15 mouse cellular contexts compared by ENCODE assay signal in genomic region chr2:29572811-29573427, GRCm38 (mm10). TPM values are rescaled to one million over a fixed set of nuclear protein-coding genes. Genes with fewer than 3 reads are reported as not detected.
DNase-seq lines count a peak whose midpoint lies in the region; ATAC-seq lines count a peak whose summit lies in the region.
"Had no signal": no experiment of that assay in that cellular context is flagged by ENCODE, and none has a peak within 500 bp of the region (broad histone marks: within the 10 kb centered on the region; RNA-seq: fewer than 3 reads in every experiment).

No protein-coding gene starts in this region.

- peak; percentile 13 for DNase-seq in gastrocnemius, postnatal 25 days
- DNase-seq in gastrocnemius, postnatal 36 days = no peak
- DNase-seq in midbrain, embryonic 11.5 days (ENCODE audit: low spot score, missing footprints) = peak; percentile 84
- peak; percentile 39 for DNase-seq in embryo, embryonic 11 days
- DNase-seq in skeletal muscle tissue, adult 2 months (ENCODE audit: low read depth, low spot score) = peak; percentile 6
- no peak for DNase-seq in frontal cortex, postnatal 36 days (ENCODE audit: low spot score in 2 of 2)
- DNase-seq: cerebellum, adult 9-10 months had no signal

- H3K27ac ChIP-seq in midbrain, embryonic 11.5 days (ENCODE audit: low read depth, low read length) = peak overlapping the region; percentile 56
- H3K27ac ChIP-seq in midbrain, embryonic 15.5 days = no peak overlapping the region
- H3K27ac ChIP-seq: heart, embryonic 10.5 days; limb, embryonic 15.5 days; macrophage; stomach, embryonic 15.5 days had no signal

- 41% methylated on average over 5 of the region's 5 CpGs for WGBS in midbrain, embryonic 11.5 days
- 29% methylated on average over 5 of the region's 5 CpGs for WGBS in midbrain, embryonic 15.5 days

- H3K27me3 ChIP-seq in midbrain, embryonic 11.5 days (ENCODE audit: control insufficient read depth, insufficient read depth, low read length) = no peaks in the 10 kb centered on the region
- H3K27me3 ChIP-seq in midbrain, embryonic 15.5 days (replicated peaks) = no peaks in the 10 kb centered on the region

- H3K36me3 ChIP-seq in midbrain, embryonic 11.5 days (ENCODE audit: control insufficient read depth, insufficient read depth, low read length) = no peaks in the 10 kb centered on the region
- H3K36me3 ChIP-seq in midbrain, embryonic 15.5 days (replicated peaks) = no peaks in the 10 kb centered on the region
- H3K36me3 ChIP-seq: heart, embryonic 10.5 days; limb, embryonic 15.5 days; stomach, embryonic 15.5 days had no signal

- H3K4me1 ChIP-seq in midbrain, embryonic 11.5 days (ENCODE audit: control insufficient read depth, insufficient read depth, low read length) = peaks cover 32% of the 10 kb centered on the region
- H3K4me1 ChIP-seq in midbrain, embryonic 15.5 days = peaks cover 41% of the 10 kb centered on the region
- H3K4me1 ChIP-seq: limb, embryonic 15.5 days; stomach, embryonic 15.5 days had no signal

- ATAC-seq in midbrain, embryonic 11.5 days (ENCODE audit: low FRiP score) = no peak
- ATAC-seq in midbrain, embryonic 15.5 days (replicated peaks) = no peak
- ATAC-seq: forebrain, embryonic 14.5 days; liver, postnatal 0 days; Patski had no signal

- H3K4me3 ChIP-seq in midbrain, embryonic 11.5 days (ENCODE audit: low read depth, low read length) = no peak overlapping the region
- no peak overlapping the region for H3K4me3 ChIP-seq in midbrain, embryonic 15.5 days
- H3K4me3 ChIP-seq: heart, embryonic 10.5 days; limb, embryonic 15.5 days; stomach, embryonic 15.5 days had no signal

- H3K9me3 ChIP-seq in midbrain, embryonic 11.5 days (ENCODE audit: control insufficient read depth, low read length) = no peaks in the 10 kb centered on the region
- H3K9me3 ChIP-seq in midbrain, embryonic 15.5 days = no peaks in the 10 kb centered on the region
- H3K9me3 ChIP-seq: heart, embryonic 10.5 days; limb, embryonic 15.5 days; stomach, embryonic 15.5 days had no signal

- 0 out of 2 replicates have a peak overlapping the region, but pooled peaks have one; percentile 2 for H3K4me2 ChIP-seq in midbrain, embryonic 11.5 days
- H3K4me2 ChIP-seq in midbrain, embryonic 15.5 days = no peak overlapping the region
- H3K4me2 ChIP-seq: limb, embryonic 15.5 days; stomach, embryonic 15.5 days had no signal

- intact Hi-C loops in gastrocnemius, postnatal 36 days (cut with DNase I) = no loop called here

- H3K9ac ChIP-seq in midbrain, embryonic 11.5 days (ENCODE audit: low read length) = no peak overlapping the region; the same call in 1 of the 2 replicates
- H3K9ac ChIP-seq in midbrain, embryonic 15.5 days = no peak overlapping the region
- H3K9ac ChIP-seq: limb, embryonic 15.5 days; liver, postnatal 0 days; stomach, embryonic 15.5 days had no signal

RNA-seq across cellular contexts. Expression of gene Rapgef1, which starts 46.6 kb away (rescaled TPM):
- 100 to 1,000 TPM; 102 to 112 TPM for total RNA-seq in gastrocnemius, postnatal 25 days (2021)
- 100 to 1,000 TPM; 102 to 117 TPM for total RNA-seq in gastrocnemius, postnatal 36 days (2021)
- 12.4 and 15.6 TPM in 2 replicates for polyA plus RNA-seq in midbrain, embryonic 11.5 days (2014; fragmentation: Nextera tagmentation; extraction: Ambion mirVana)
- 24.2 and 25.6 TPM in 2 replicates for polyA plus RNA-seq in midbrain, embryonic 15.5 days (2015; fragmentation: Nextera tagmentation; extraction: Ambion mirVana)

Comparison
In these comparisons a context has a peak if more than half of its experiments do, and no peak if none do; other contexts are left out.
1. DNase-seq: peak in gastrocnemius, postnatal 25 days (single experiment), midbrain, embryonic 11.5 days (single experiment), embryo, embryonic 11 days (single experiment) and skeletal muscle tissue, adult 2 months (single experiment); none in gastrocnemius, postnatal 36 days (0 of 2) and frontal cortex, postnatal 36 days (0 of 2).